Mouse (Mus musculus): ENCODE data around the gene Gm10024. TPM values are rescaled to one million over a fixed set of nuclear protein-coding genes. Genes with fewer than 3 reads are reported as not detected.
"Not testable (repeated sequence)": the region's sequence is repeated elsewhere in the genome, so short reads cannot be mapped to it uniquely, and the experiment has no call there.

Gm10024 gene
- total RNA-seq, 2 experiments from 2014 or later: not detected

DNA sequence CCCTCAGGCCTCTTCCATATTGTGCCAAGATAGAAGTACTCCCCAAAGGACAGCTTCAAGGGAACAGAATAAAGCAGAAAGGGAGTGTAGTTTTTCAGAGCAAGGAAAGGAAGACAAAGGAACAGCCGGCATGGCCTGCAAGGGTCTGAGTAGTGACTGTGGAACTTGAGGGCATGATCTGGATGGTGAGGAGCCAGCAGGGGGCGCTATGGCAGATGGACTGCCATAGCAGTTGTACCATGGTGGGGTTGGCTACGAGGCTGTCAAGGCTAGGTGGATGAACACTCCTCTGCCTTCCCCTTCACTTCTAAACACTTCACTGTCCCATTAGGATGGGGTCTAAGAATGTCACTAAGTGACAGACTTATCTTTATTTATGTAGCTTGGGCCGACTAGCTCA lies 18.0 kb downstream of the Gm10024 start:
- peak; percentile 8 to 25 for DNase-seq (ENCODE audit: low spot score in 2 of 2)

DNA sequence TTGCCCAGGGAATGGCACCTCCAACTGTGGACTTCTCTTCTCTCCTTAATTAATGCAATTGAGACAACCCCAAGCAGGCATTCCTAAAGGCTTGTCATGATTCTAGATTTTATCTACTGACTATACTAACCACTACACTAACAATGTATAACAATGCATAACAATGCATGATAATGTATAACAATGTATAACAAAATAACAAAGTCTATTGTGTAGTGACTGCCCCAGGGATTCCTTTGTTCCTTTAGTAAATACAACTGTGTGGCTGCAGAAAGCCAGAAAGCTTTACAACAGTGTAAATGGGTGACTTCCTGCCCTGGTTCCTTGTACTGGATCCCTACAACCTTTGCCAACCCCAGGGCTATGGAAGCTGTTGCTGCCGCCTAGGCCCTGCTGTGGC lies 24.7 kb downstream of the Gm10024 start:
- DNase-seq (ENCODE audit: low spot score in 2 of 2): no peak

DNA sequence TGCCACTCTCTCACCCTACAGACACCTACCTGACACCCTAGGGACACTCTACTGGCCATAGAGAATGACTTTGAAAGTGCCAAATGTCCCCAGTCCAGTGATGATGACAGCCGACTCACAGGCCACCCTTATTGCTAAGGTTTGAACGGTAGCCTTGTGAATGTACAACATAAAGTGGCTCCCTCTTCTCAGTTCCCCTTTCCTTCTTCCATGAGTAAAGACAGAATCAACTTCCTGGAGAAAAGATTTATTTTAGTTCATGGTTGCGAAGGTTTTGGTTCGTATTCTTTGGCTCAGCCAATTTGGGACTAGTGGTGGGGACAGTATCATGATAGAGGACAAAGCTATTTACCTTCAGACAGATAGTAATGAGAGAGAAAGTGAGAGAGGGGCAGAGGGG lies 27.7 kb downstream of the Gm10024 start:
- no peak for DNase-seq (ENCODE audit: low spot score in 2 of 2)

DNA sequence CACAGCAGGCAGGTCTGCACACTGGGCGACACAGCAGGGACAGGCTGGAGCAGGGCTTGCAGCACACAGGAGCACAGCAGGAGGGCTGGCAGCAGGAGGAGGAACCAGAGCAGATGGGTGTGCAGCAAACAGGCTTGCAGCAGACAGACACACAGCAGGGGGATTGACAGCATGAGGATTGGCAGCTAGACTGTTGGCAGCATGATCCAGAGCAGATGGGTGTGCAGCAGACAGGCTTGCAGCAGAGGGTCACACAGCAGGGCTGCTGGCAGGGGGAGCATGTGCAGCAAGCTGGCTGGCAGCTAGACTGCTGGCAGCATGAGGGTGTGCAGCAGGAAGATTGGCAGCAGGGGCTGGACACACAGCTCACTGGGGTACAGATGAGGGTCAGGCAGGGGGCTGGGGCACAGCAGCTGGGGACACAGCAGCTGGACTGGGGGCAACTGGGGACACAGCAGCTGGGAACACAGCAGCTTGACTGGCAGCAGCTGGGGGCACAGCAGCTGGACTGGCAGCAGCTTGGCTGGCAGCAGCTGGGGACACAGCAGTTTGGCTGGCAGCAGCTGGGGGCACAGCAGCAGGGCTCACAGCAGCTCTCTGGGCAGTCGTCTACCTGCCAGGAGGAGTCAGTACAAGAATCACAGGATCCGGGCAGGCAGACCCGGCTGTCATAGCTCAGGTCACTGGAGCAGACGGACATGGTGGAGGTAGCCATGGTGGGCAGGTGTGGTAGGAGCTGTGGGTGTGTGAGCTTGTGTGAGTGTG lies 30.8 kb downstream of the Gm10024 start, which contains the start of gene Gm18596:
TSS of gene Gm18596 (minus strand) at position 715 of the 765 bp plus-strand sequence.
- not testable (repeated sequence) for DNase-seq (ENCODE audit: low spot score in 2 of 2)

DNA sequence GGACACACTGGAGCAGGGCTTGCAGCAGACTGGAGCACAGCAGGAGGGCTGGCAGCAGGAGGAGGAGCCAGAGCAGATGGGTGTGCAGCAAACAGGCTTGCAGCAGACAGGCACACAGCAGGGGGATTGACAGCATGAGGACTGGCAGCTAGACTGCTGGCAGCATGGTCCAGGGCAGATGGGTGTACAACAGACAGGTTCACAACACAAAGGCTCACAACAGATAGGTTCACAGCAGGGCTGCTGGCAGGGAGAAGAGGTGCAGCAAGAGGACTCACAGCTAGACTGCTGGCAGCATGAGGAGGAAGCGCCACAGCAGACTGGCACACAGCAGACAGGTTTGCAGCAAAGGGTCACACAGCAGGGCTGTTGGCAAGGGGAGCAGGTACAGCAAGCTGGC lies 39.4 kb downstream of the Gm10024 start:
- not testable (repeated sequence) for DNase-seq (ENCODE audit: low spot score in 2 of 2)

DNA sequence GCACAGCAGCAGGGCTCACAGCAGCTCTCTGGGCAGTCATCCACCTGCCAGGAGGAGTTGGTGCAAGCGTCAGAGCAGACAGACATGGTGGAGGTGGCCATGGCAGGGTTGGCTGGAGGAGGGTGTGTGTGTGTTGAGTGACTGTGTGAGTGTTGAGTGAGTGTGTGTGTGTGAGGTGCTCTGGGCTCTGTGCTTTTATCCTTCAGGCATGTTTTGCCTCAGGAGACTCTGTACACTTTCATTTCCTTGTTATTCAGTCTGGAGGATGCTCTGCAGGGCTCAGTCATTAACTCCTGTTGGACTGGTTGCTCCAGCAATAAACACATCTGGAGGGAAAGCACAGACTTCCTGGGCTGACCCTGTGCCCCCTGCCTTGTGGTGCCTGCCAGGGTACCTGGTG lies 40.0 kb downstream of the Gm10024 start, which contains the start of gene Gm9736:
TSS of gene Gm9736 (minus strand) at position 101 of the 400 bp plus-strand sequence.
- not testable (repeated sequence) for DNase-seq (ENCODE audit: low spot score in 2 of 2)

DNA sequence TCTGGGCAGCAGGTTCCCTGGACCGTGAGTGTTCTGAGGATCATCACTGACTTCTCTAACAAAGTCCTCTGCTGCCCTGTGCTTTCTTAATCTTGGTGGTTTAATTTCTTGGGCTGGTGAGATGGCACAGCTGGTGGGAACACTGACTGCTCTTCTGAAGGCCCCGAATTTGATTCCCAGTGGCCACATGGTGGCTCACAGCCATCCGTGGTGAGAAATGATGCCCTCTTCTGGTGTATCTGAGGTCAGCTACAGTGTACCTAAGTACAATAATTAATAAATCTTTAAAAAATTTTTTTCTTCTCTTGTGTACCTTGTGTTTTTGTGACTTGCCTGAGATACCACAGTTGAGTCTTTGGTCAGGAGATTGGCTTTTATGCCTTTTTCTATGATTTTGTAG lies 41.1 kb downstream of the Gm10024 start:
- not testable (repeated sequence) for DNase-seq (ENCODE audit: low spot score in 2 of 2)

DNA sequence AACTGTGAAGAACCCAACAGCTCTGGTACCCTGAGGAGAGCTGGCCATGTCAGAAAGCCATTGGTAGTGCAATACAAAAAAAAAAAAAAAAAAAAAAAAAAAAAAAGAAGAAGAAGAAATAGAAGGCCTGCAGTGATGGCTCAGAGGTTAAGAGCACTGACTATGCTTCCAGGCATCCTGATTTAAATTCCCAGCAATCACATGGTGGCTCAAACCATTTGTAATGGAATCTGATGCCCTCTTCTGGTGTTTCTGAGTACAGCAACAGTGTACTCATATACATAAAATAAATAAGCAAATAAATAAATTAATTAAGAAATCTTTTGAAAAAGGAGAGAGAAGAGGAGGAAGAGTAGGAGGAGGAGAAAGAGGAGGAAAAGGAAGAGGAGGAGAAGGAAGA lies 42.2 kb downstream of the Gm10024 start:
- no peak for DNase-seq (ENCODE audit: low spot score in 2 of 2)

DNA sequence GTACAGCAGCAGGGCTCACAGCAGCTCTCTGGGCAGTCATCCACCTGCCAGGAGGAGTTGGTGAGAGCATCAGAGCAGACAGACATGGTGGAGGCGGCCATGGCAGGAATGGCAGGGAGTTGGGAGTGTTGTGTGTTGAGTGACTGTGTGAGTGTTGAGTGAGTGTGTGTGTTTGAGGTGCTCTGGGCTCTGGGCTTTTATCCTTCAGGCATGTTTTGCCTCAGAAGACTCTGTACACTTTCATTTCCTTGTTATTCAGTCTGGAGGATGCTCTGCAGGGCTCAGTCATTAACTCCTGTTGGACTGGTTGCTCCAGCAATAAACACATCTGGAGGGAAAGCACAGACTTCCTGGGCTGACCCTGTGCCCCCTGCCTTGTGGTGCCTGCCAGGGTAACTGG lies 48.3 kb downstream of the Gm10024 start, which contains the start of gene Gm3233:
TSS of gene Gm3233 (minus strand) at position 101 of the 400 bp plus-strand sequence.
- DNase-seq (ENCODE audit: low spot score in 2 of 2): not testable (repeated sequence)

Other genes with a start within 250 kb of the Gm10024 start
- 10 to 100 TPM; 19.5 to 21.9 TPM for gene Fam207a, start 195.7 kb upstream of the Gm10024 start, total RNA-seq (2021)
- 10 to 100 TPM in 1 of 2 experiments, 1 to 10 TPM in 1; 7.8 to 16.2 TPM for gene Itgb2, start 181.2 kb upstream of the Gm10024 start, total RNA-seq (2021)
- gene Pttg1ip, start 129.7 kb upstream of the Gm10024 start, total RNA-seq (2021): 100 to 1,000 TPM; 175 to 203 TPM
- 10 to 100 TPM; 91.8 to 98.8 TPM for gene Sumo3, start 105.4 kb upstream of the Gm10024 start, total RNA-seq (2021)
- 10 to 100 TPM; 13.1 to 17.1 TPM for gene Gm49325, start 105.3 kb upstream of the Gm10024 start, total RNA-seq (2021)
- 10 to 100 TPM; 67.2 to 74.1 TPM for gene Ube2g2, start 89.2 kb upstream of the Gm10024 start, total RNA-seq (2021)
- gene Tspear, start 24.9 kb upstream of the Gm10024 start, total RNA-seq (2021): under 1 TPM; 0.27 to 0.51 TPM
- not detected for gene Gm19402, start 20.7 kb upstream of the Gm10024 start, total RNA-seq (2021)
- gene Gm9508, start 14.2 kb upstream of the Gm10024 start, total RNA-seq (2021): not detected
- gene Gm10272, start 4.8 kb upstream of the Gm10024 start, total RNA-seq (2021): not detected
- gene Gm10142, start 4.3 kb downstream of the Gm10024 start, total RNA-seq (2021): not detected
- gene Krtap12-1, start 9.1 kb downstream of the Gm10024 start, total RNA-seq (2021): not detected
- not detected for gene Gm10100, start 15.0 kb downstream of the Gm10024 start, total RNA-seq (2021)
- not detected for gene Gm18596, start 31.2 kb downstream of the Gm10024 start, total RNA-seq (2021)
- gene Gm9736, start 39.9 kb downstream of the Gm10024 start, total RNA-seq (2021): not detected
- gene Gm3233, start 48.2 kb downstream of the Gm10024 start, total RNA-seq (2021): not detected
- gene Gm3238, start 59.9 kb downstream of the Gm10024 start, total RNA-seq (2021): not detected
- gene Gm7138, start 65.5 kb downstream of the Gm10024 start, total RNA-seq (2021): not detected
- not detected for gene Gm3250, start 71.1 kb downstream of the Gm10024 start, total RNA-seq (2021)
- gene Gm7137, start 76.7 kb downstream of the Gm10024 start, total RNA-seq (2021): not detected
- gene Gm9639, start 83.6 kb downstream of the Gm10024 start, total RNA-seq (2021): not detected
- gene Gm19668, start 87.7 kb downstream of the Gm10024 start, total RNA-seq (2021): not detected
- not detected for gene Gm9507, start 100.4 kb downstream of the Gm10024 start, total RNA-seq (2021)
- gene Gm2696, start 103.2 kb downstream of the Gm10024 start, total RNA-seq (2021): not detected
- not detected for gene Krtap10-4, start 115.6 kb downstream of the Gm10024 start, total RNA-seq (2021)
- not detected for gene Krtap10-10, start 124.5 kb downstream of the Gm10024 start, total RNA-seq (2021)
- gene Gm36176, start 135.3 kb downstream of the Gm10024 start, total RNA-seq (2021): not detected
- gene Gm10318, start 141.4 kb downstream of the Gm10024 start, total RNA-seq (2021): not detected
- not detected for gene Gm3285, start 150.5 kb downstream of the Gm10024 start, total RNA-seq (2021)
- 1 to 10 TPM; 3.9 to 6.8 TPM for gene Lrrc3, start 191.1 kb downstream of the Gm10024 start, total RNA-seq (2021)

Measured in adrenal gland, adult 18-20 months (tissue).